Mouse (Mus musculus): Measurements from ENCODE around the gene Evpl.

DNA sequence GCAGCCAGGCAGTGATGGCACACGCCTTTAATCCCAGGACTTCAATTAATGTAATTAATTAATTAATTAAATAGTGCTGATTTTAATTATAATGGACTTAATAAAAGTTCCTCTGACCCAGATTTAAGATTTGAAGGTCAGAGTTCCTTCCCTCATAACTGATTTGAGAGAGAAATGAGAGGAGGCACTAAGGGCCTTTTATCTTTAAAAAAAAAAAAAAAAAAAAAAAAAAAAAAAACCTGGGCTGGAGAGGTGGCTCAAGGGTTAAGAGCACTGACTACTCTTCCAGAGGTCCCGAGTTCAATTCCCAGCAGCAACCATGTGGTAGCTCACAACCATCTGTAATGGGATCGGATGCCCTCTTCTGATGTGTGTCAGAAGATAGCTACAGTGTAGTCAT lies 29.2 kb downstream of the Evpl start:
- TF ChIP-seq CTCF (IDR thresholded peaks at IDR 0.05; ENCODE audit: borderline replicate concordance, control insufficient read depth, extremely low read depth, insufficient read depth, low read length, poor library complexity), result no peak
- TF ChIP-seq POLR2A (IDR thresholded peaks at IDR 0.05; ENCODE audit: control insufficient read depth, extremely low read depth, insufficient read depth, low read length, poor library complexity), result no peak

Data from thymus, adult 2 months (tissue).